Mouse (Mus musculus) liver, adult 2 months (tissue): ENCODE measurements around the gene Ccdc3.

Experiments
- CTCF ChIP-seq: fragments of 200-500 bp; IDR thresholded peaks from 2 replicates; pipeline ENCODE4 v1.5.1; 2011; ENCODE audit warnings: low read depth, low read length, control low read depth
- POLR2A ChIP-seq: fragments of 200-500 bp; IDR thresholded peaks from 2 replicates; pipeline ENCODE4 v1.6.1; 2011; ENCODE audit warnings: low read length, control low read depth; ENCODE audit not compliant: insufficient read depth; ENCODE audit errors: extremely low read depth

DNA sequence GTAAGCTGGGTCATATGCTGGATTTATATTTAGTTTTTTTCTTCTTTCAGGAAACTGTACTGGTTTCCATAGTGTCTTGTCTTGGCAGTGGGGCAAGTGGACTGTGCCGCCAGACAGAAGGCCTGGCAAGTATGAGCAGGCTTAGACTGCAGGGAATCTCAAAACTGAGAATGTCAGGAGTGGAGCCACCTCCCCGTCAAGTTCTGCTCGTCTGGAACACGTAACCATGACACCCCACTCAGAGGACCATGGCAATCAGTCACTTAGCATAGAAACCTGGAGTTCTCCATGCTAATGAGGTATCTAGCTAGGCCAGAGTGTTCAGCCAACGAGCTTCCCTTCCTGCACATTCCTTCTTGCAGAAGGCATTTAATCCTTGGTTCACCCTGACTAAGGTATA, 10.2 kb upstream of the Ccdc3 start:
- no peak for TF ChIP-seq POLR2A
- no peak for TF ChIP-seq CTCF
